Mouse (Mus musculus) liver, adult 2 months (tissue): ENCODE measurements at regions not wholly inside any gene's neighbourhood (a gene's known extent, or its start where the extent isn't known, plus 50 kb on each side); places are given as distances from the start of the nearest gene placed in this dataset.
"Not testable (repeated sequence)": the region's sequence is repeated elsewhere in the genome, so short reads cannot be mapped to it uniquely, and the experiment has no call there.

ENCODE experiments used
- DNase-seq: peaks from one replicate; pipeline ENCODE4 v3.0.0-alpha.2; 2011; ENCODE audit warnings: low read depth, low spot score; ENCODE audit errors: extremely low read depth
- H3K27ac ChIP-seq: fragments of 200-500 bp; replicated peaks from 2 replicates; pipeline ENCODE4 v1.5.1; 2012; ENCODE audit warnings: low read depth, mild to moderate bottlenecking, control low read depth, inconsistent platforms, low read length; ENCODE audit not compliant: insufficient read depth
- H3K27me3 ChIP-seq: fragments of 200-500 bp; 2 replicates; pipeline ENCODE4 v1.6.1; 2012; ENCODE audit warnings: mild to moderate bottlenecking, moderate library complexity, low read length, inconsistent platforms; ENCODE audit not compliant: control insufficient read depth, insufficient read depth
- H3K36me3 ChIP-seq: fragments of 200-500 bp; 2 replicates; pipeline ENCODE4 v1.6.1; 2012; ENCODE audit warnings: low read length, inconsistent platforms; ENCODE audit not compliant: control insufficient read depth, insufficient read depth
- H3K4me1 ChIP-seq: fragments of 200-500 bp; 2 replicates; pipeline ENCODE4 v1.6.1; 2011; ENCODE audit warnings: low read length; ENCODE audit not compliant: control insufficient read depth, insufficient read depth
- H3K4me3 ChIP-seq: fragments of 200-500 bp; 2 replicates; pipeline ENCODE4 v1.5.1; 2011; ENCODE audit warnings: low read depth, mild to moderate bottlenecking, control low read depth, low read length, moderate library complexity; ENCODE audit not compliant: insufficient read depth
- H3K79me2 ChIP-seq: fragments of 200-500 bp; 2 replicates; pipeline ENCODE4 v1.6.1; 2012; ENCODE audit warnings: inconsistent platforms, mild to moderate bottlenecking, low read length, moderate library complexity; ENCODE audit not compliant: control insufficient read depth, insufficient read depth
- H3K9ac ChIP-seq: fragments of 200-500 bp; 2 replicates; pipeline ENCODE4 v1.6.1; 2012; ENCODE audit warnings: low read depth, mild to moderate bottlenecking, control low read depth, inconsistent platforms, low read length
- CTCF ChIP-seq: fragments of 200-500 bp; IDR thresholded peaks from 2 replicates; pipeline ENCODE4 v1.5.1; 2011; ENCODE audit warnings: low read depth, low read length, control low read depth
- POLR2A ChIP-seq: fragments of 200-500 bp; IDR thresholded peaks from 2 replicates; pipeline ENCODE4 v1.6.1; 2011; ENCODE audit warnings: low read length, control low read depth; ENCODE audit not compliant: insufficient read depth; ENCODE audit errors: extremely low read depth
- WGBS: fragments of 180-500 bp; shearing (Covaris S2); methylation state at CpG from one replicate; pipeline ENCODE4 v1.1.7; 2018; 5-methylcytosine and 5-hydroxymethylcytosine counted together

DNA sequence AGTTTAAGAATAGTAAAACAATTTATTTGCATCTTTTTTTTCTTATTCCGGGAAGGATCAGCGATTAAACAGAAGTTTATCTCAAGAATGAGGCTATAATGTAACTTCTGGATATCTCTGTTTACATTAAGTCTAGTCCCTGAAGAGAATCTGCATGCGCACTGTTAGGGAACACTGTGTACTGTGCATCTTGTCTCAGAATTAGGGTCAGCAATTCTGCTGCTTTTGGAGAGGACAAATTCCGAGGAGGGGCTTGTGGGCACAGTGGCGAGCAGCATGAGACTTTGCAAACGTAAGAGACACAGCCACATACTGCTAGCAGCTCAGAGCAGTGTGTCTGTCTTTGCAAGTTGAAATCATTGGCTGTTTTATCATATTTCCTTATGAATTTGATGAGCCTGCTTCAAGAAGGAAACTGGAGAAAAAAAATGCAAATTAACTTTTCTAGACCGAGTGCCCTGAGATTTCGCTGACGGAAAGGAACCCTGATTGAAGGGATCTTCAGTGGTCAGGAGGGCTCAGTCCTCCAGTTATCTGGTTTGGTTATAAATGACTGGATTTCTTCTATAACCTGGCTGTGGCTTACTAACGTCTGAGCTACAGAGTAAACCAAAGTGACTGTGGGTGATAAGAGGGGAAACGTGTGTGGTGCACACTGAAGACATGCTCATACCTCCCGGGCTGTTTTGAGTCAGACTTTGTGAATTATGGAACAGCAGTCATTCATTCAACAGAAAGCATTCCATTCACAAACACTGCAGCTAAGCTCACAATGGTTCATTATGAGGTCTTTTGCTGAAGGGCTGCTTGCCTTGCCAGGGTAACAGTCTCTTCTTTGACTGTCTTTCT, 305.1 kb downstream of the Ets1 start:
- no peak overlapping the region for H3K4me3 ChIP-seq
- H3K36me3 ChIP-seq = no peaks in the 10 kb centered on the region
- DNase-seq = peak; percentile 52
- no peak for TF ChIP-seq CTCF
- WGBS = 48% methylated on average over 12 of the region's 12 CpGs
- H3K9ac ChIP-seq = peak overlapping the region; percentile 32
- H3K27ac ChIP-seq = peak overlapping the region; percentile 55
- 0 out of 2 replicates have a peak, but pooled peaks cover 3% of the 10 kb centered on the region for H3K4me1 ChIP-seq
- H3K27me3 ChIP-seq = no peaks in the 10 kb centered on the region
- H3K79me2 ChIP-seq = no peaks in the 10 kb centered on the region

DNA sequence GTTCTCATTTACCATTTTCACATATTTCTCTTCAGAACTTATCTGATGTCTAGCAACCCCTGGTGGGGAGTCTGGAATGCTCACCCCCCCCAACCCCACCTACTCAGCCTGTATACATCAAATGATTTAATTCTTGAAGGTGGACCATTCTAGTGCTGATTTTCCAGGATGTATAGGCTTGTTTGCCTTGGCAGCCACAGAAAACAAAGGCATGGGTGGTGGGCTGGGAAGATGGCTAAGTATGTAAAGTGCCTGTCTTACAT, 305.7 kb downstream of the Ets1 start:
- H3K36me3 ChIP-seq = no peaks in the 10 kb centered on the region

DNA sequence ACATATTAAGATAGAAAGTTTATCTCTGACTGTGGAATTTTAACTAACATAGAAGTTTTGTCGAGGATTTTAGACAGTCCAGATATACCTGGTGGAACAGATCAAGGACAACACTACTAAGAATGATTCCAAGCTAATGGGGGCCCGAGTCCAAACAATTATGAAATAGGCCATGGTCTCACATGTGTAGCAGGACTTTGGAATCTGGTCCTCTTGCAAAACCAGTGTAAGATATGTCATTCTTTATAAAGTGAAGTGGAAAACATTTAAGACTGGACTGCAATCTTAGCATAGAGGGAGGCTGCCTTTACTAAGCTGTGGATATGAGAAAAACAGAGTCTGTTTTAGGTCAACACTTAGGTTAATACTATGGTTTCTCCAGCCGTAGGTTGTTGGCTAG, 311.2 kb downstream of the Ets1 start:
- H3K36me3 ChIP-seq = no peaks in the 10 kb centered on the region
- no peaks in the 10 kb centered on the region for H3K27me3 ChIP-seq
- H3K4me1 ChIP-seq = peaks cover 6% of the 10 kb centered on the region
- H3K27ac ChIP-seq = no peak overlapping the region; the same call in 1 of the 2 replicates
- no peaks in the 10 kb centered on the region for H3K79me2 ChIP-seq
- TF ChIP-seq POLR2A (no peak), CTCF (no peak)
- 33% methylated on average over 3 of the region's 3 CpGs for WGBS
- no peak overlapping the region for H3K4me3 ChIP-seq
- no peak overlapping the region for H3K9ac ChIP-seq
- DNase-seq = peak; percentile 95

More for the DNA sequence above, 305.7 kb downstream of the Ets1 start:
- no peak overlapping the region; the same call in 1 of the 2 replicates for H3K27ac ChIP-seq
- no peaks in the 10 kb centered on the region for H3K27me3 ChIP-seq
- peak overlapping the region; percentile 32 for H3K9ac ChIP-seq
- no peak for DNase-seq
- TF ChIP-seq CTCF (no peak), POLR2A (no peak)
- H3K4me1 ChIP-seq = 0 out of 2 replicates have a peak, but pooled peaks cover 3% of the 10 kb centered on the region
- H3K4me3 ChIP-seq = no peak overlapping the region
- no peaks in the 10 kb centered on the region for H3K79me2 ChIP-seq

DNA sequence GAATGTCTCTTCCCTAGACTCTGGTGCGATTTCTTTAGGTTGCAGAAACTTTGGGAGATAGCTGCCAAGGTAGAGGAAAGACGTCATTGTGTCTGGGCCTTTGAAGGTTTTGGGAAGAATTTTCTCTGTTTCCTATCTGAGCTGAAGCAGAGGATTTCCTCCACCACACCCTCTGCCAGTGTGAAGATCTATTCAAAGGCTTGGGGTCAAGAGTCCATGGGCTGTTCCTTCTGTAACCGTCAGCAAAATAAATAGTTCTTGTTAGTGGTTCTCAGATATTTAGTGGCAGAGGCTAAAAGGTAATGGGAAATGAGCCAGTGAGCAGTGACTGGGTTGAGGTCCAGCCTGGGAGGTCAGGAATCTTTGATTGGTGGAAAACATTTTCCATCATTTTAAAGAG, 313.0 kb downstream of the Ets1 start:
- no peaks in the 10 kb centered on the region for H3K79me2 ChIP-seq
- TF ChIP-seq CTCF (no peak), POLR2A (no peak)
- 53% methylated on average over 3 of the region's 3 CpGs for WGBS
- H3K36me3 ChIP-seq = no peaks in the 10 kb centered on the region
- peak; percentile 84 for DNase-seq
- H3K9ac ChIP-seq = no peak overlapping the region
- no peaks in the 10 kb centered on the region for H3K27me3 ChIP-seq
- peak overlapping the region; percentile 24; the same call in 1 of the 2 replicates for H3K27ac ChIP-seq
- H3K4me1 ChIP-seq = peaks cover 6% of the 10 kb centered on the region
- H3K4me3 ChIP-seq = no peak overlapping the region

DNA sequence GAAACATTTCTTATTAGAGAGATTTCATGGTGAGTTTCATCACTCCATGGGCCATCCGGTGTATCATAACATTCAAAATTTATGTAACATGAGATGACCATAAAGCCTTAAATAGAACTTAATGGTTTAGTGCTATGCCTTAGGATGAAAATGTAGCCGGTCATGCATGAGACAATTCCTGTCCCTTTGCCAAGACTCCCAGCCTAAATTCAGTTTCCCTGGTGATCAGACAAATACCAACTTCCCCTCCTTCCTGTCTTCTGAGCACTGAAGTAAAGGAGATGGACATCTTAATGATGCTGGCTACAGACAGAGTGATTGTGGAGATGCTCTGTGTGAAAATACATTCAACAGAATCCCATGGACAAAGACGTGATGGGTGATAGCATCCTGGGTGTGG, 322.7 kb downstream of the Ets1 start:
- H3K79me2 ChIP-seq = no peaks in the 10 kb centered on the region
- no peak for DNase-seq
- WGBS = 74% methylated on average over 3 of the region's 3 CpGs
- H3K27ac ChIP-seq = no peak overlapping the region
- no peaks in the 10 kb centered on the region for H3K36me3 ChIP-seq
- TF ChIP-seq CTCF = no peak
- no peak for TF ChIP-seq POLR2A
- no peak overlapping the region for H3K4me3 ChIP-seq
- no peaks in the 10 kb centered on the region for H3K4me1 ChIP-seq
- H3K9ac ChIP-seq = no peak overlapping the region
- H3K27me3 ChIP-seq = no peaks in the 10 kb centered on the region

DNA sequence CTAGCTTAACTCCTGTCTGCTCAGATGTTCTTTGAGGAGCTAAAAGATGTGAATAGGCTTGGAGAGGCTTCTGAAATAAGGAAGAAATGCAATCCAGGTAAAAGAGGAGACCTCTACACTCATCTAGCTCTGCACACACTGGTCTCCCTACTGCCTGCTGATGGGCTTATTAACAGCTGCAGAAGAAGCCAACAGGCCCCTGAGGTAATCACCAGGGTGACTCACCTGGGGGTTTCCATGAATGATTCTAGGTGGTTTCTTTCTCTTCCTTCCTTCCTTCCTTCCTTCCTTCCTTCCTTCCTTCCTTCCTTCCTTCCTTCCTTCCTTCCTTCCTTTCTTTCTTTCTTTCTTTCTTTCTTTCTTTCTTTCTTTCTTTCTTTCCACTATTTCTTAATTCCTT, 323.4 kb downstream of the Ets1 start:
- not testable (repeated sequence) for H3K27ac ChIP-seq, H3K9ac ChIP-seq, H3K36me3 ChIP-seq, H3K27me3 ChIP-seq, H3K4me1 ChIP-seq, DNase-seq, H3K4me3 ChIP-seq, H3K79me2 ChIP-seq
